Mouse (Mus musculus): ENCODE data around the gene Frs3. TPM values are rescaled to one million over a fixed set of nuclear protein-coding genes. Genes with fewer than 3 reads are reported as not detected.

The Frs3 gene
- polyA plus RNA-seq, 1 experiment = 3.4 TPM

Other genes starting within 250 kb of the Frs3 start
- gene Taf8, start 186.7 kb upstream of the Frs3 start, polyA plus RNA-seq (2012; ENCODE audit: insufficient read depth, insufficient read length, missing spikeins) = 6.8 and 8.9 TPM in 2 replicates
- 40.4 and 48.4 TPM in 2 replicates for gene Ccnd3, start 184.0 kb upstream of the Frs3 start, polyA plus RNA-seq (2012; ENCODE audit: insufficient read depth, insufficient read length, missing spikeins)
- 8.6 and 11.0 TPM in 2 replicates for gene Bysl, start 77.5 kb upstream of the Frs3 start, polyA plus RNA-seq (2012; ENCODE audit: insufficient read depth, insufficient read length, missing spikeins)
- gene Med20, start 77.4 kb upstream of the Frs3 start, polyA plus RNA-seq (2012; ENCODE audit: insufficient read depth, insufficient read length, missing spikeins) = 10.7 and 18.0 TPM in 2 replicates
- 1.2 and 5.0 TPM in 2 replicates for gene Gm20517, start 77.4 kb upstream of the Frs3 start, polyA plus RNA-seq (2012; ENCODE audit: insufficient read depth, insufficient read length, missing spikeins)
- gene Usp49, start 58.3 kb upstream of the Frs3 start, polyA plus RNA-seq (2012; ENCODE audit: insufficient read depth, insufficient read length, missing spikeins) = 2.1 and 3.3 TPM in 2 replicates
- 306 and 307 TPM in 2 replicates for gene Tomm6, start 644 bp upstream of the Frs3 start, polyA plus RNA-seq (2012; ENCODE audit: insufficient read depth, insufficient read length, missing spikeins)
- gene Gm21981, start 5.4 kb downstream of the Frs3 start, polyA plus RNA-seq (2012; ENCODE audit: insufficient read depth, insufficient read length, missing spikeins) = 1.3 TPM in 1 of 2 replicates, not detected in the other
- 3.5 and 3.6 TPM in 2 replicates for gene Prickle4, start 5.7 kb downstream of the Frs3 start, polyA plus RNA-seq (2012; ENCODE audit: insufficient read depth, insufficient read length, missing spikeins)
- not detected in 2 replicates for gene Pgc, start 37.8 kb downstream of the Frs3 start, polyA plus RNA-seq (2012; ENCODE audit: insufficient read depth, insufficient read length, missing spikeins)
- gene Tfeb, start 48.0 kb downstream of the Frs3 start, polyA plus RNA-seq (2012; ENCODE audit: insufficient read depth, insufficient read length, missing spikeins) = 8.7 and 14.8 TPM in 2 replicates
- not detected in 2 replicates for gene Mdfi, start 145.7 kb downstream of the Frs3 start, polyA plus RNA-seq (2012; ENCODE audit: insufficient read depth, insufficient read length, missing spikeins)
- 8.5 and 9.2 TPM in 2 replicates for gene Foxp4, start 235.6 kb downstream of the Frs3 start, polyA plus RNA-seq (2012; ENCODE audit: insufficient read depth, insufficient read length, missing spikeins)